Mouse (Mus musculus): ENCODE measurements around the gene Rpp30. TPM values are rescaled to one million over a fixed set of nuclear protein-coding genes. Genes with fewer than 3 reads are reported as not detected.

Rpp30 gene
- total RNA-seq, 2 experiments from 2014 or later, result 15.0 to 18.0 TPM

DNA sequence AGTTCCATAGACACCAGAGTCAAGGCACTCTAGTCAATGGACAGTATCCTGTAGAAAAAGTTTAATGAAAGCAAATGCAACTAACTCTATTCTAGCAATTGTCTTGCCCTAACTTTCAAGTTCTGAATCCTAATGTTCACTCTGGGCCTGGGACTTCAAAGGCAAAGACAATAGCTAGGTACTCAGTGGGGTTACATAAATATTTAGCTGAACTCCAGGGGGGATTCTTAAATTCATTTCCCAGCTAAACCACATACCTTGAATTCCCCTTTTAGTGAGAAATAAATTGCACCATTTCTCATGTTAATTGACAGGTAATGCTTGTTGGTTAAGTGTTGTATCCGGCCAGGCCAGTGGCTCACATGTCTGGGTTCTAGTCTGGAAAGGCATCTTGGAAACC is 40.7 kb downstream of the Rpp30 start:
- no peak for DNase-seq (ENCODE audit: low spot score in 2 of 2)

DNA sequence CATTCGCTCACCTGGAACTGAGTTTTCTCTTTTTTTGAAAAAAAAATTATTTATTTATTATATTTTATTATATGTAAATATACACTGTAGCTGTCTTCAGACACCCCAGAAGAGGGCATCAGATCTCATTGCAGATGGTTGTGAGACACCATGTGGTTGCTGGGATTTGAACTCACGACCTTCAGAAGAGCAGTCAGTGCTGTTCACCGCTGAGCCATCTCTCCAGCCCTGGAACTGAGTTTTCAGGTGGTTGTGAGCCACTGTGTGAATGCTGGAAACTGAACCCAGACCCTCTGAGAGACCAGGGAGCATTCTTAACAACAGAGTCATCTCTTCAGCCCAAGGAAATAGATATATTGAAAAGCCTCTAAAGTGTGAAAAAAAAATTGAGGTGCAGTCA is 44.9 kb downstream of the Rpp30 start:
- no peak for DNase-seq (ENCODE audit: low spot score in 2 of 2)

DNA sequence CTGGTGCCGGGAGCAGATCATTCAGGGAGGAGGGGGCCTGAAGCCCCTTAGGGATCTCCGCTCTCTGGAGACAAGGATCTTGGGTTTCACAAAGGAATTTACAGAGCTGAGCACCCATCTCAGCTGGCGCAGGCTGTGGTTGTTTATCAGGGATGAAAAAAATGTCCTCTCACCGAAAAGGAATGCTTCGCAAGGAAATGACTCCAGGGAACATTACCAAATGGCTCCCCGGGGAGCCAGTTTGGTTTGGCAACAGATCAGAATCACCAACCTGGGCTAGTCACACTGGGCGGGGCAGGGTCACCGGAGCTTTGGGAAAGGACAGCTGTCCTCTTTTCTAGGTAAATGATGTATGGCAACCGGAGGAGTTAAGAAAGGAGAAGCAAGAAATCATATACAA is 45.7 kb downstream of the Rpp30 start:
- no peak for DNase-seq (ENCODE audit: low spot score in 2 of 2)

DNA sequence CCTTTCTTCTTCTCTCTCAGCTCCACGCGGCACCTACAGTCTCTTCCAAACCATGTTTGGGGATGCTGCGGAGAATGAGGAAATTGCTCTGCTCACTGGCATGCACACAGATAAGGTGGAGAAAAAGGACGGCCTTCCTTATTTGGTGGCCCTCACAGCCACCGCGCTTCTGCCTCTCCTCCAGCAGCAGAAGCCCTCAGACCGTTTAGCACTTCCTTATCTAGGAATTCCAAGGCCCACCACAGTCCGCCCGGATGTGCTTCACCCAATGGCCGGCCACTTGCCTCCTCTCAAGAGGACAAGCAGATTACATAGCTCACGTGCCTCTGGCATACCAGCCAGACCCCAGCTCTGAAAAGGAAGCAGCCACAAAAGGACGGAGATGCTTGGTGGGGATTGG is 46.1 kb downstream of the Rpp30 start:
- no peak for DNase-seq (ENCODE audit: low spot score in 2 of 2)

DNA sequence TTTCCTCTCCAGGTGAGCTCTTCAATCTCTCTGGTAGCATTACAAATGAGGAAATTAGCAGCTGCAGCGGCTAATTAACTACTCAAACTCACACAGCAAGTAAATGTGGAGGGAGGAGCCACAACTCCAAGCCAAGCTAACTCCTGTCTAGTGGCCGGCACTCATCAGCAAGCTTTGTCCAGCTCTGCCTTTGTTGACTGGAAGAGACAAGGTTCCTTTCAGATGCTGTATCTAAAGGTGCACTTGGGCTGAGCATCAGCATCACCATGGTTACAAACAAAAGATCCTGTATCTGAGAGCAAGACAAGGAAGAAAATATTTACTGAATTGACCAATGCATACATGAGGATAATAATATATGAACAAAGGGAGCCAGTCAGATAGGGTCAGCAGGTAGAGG is 46.7 kb downstream of the Rpp30 start:
- no peak for DNase-seq (ENCODE audit: low spot score in 2 of 2)

DNA sequence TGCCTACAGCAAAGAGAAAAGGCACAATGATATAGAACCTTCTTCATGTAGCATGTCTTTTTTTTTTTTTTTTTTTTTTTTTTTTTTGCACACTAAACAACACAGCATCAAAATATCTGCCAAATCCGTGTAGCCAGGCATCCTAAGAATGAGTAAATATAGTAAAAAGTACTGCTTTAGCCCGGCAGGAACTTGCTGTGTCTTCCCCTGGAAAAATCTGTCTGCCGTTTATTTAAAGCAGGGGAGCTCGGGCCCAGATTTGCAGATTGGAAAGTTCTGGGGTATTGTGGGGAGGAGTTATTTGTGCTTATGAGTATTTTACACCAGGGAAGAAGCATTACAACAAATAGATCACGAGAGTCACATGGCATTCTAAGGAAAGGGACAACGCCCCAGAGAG is 48.5 kb downstream of the Rpp30 start:
- no peak for DNase-seq (ENCODE audit: low spot score in 2 of 2)

DNA sequence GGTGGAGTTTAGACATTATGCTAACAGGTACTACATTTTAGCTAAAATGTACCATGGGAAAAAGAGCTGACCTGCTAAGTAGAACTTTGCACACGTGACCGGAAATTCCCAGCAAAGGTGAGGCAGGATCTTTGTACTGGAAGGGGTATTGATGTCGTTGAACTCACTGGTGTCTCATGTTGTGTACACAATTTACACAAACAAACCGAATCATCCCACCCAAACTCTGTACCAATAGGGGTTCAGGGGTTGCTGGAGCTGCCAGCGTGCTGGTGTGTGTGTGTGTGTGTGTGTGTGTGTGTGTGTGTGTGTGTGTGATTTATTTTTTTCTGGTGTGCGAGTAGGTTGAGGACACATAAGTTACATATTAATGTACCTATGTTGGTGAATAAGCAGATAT is 49.5 kb downstream of the Rpp30 start:
- DNase-seq (ENCODE audit: low spot score in 2 of 2), result no peak

DNA sequence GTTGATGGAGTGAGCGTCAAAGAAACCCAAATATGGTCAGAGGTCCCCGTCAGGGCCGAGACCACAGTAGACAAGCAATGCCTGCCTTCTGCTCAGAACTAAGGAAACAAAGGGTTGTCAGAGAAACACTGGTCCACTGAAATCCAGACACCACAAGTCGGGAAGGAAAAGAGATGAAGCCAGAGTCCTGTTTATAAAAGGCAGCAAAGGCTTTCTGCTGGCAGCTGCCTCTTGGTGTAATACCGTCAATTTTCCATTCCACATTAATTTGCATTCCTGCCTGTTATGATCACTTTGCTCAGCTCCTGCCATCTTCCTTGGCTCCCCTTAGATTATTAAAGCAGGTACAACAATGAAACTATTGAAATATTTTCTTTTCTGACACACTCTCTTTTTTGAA is 50.2 kb downstream of the Rpp30 start:
- DNase-seq (ENCODE audit: low spot score in 2 of 2), result no peak

DNA sequence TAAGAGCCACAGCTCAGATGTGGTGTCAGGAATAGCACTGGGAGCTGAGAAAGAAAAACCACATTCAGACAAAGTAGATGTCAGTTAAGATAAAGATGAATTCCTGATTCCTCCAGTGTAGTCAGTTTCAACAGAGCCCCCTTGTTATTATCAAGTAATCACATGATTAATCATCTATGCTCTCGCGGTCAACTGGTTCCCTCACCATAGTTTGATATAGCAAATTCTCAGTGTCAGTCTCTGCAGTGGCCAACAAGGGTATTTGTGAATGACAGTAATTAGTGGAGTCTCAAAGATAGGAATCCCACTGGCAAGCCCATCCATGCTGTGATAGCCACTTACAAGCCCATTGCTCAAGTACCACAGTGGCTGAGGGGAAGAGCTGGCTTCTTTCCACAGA is 60.1 kb downstream of the Rpp30 start:
- DNase-seq (ENCODE audit: low spot score in 2 of 2), result no peak

DNA sequence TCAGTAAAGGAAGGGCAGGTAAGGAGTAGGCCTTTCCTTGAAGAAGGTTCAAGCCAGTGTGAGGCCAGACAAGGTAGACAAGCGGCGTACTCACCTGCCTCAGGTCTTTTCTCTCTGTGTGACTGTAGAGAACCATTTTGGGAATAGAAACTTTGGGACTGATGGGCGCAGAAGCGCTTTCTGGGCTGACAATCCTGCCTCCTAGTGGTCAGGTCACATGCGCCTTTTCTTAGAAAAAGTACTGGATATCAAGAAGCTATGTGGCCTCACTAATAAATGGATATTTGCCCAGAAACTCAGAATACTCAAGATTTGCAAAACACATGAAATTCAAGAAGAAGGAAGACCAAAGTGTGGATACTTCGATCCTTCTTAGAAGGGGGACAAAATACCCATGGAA is 65.1 kb downstream of the Rpp30 start:
- DNase-seq (ENCODE audit: low spot score in 2 of 2), result no peak

DNA sequence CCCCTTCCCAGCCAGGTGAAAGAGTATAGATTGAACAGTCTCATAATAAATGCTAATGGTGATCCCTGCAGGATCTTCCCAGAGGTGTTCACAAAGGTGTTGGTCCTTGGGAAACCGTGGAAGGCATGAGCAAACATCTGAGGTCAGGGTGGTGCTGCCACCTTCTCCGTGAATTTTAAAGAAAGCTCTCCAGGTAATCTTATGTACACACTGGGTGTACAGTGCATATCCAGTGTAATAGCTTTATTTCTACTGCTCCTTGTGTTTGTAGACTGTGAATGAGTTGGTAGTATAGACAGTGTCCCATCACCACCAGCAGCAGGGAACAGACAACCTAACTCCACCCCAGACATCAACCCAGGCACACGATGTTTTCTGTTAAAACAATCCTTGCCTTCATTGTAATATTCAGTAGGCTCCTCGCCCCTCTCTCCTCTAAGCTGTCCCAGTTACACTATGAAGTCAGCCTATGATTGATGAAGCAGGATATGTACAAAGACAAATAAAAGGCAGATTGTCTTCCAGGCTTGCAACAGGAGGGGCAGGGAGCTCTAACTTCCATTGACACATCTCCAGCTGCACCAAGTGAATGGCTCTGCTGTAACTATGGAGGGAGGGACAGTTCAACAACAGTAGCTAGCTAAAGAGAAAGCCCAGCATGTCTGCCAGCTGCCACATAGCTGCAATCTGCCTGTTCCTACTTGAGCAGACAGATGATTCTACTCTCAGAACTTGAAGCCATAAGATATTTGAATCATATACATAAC is 66.9 kb downstream of the Rpp30 start:
- DNase-seq (ENCODE audit: low spot score in 2 of 2), result peak in 1 of 2 experiments; percentile 47

Other genes starting within 250 kb of the Rpp30 start
- 10 to 100 TPM; 14.2 to 15.9 TPM for gene Htr7, start 26.2 kb upstream of the Rpp30 start, total RNA-seq (2021)
- gene Ankrd1, start 36.4 kb downstream of the Rpp30 start, total RNA-seq (2021), result not detected

Measured in layer of hippocampus, postnatal 14 days (tissue).